Mouse (Mus musculus) kidney, embryonic 16.5 days (tissue): ENCODE measurements around the gene Me1. TPM values are rescaled to one million over a fixed set of nuclear protein-coding genes. Genes with fewer than 3 reads are reported as not detected.

Experiments used
- ATAC-seq: fragments of 200-750 bp; cut with Nextera tagmentation; 2 replicates; pipeline ENCODE4 v1.8.0; 2017; ENCODE audit warnings: moderate TSS enrichment; ENCODE audit not compliant: low FRiP score, low TSS enrichment
- H3K27ac ChIP-seq: fragments of 300-500 bp; sonication (generic); 2 replicates; pipeline ENCODE4 v1.5.1; 2014; ENCODE audit warnings: low read length
- H3K27me3 ChIP-seq: fragments of 300-500 bp; sonication (generic); 2 replicates; pipeline ENCODE4 v1.6.1; 2014; ENCODE audit warnings: low read length, control low read depth, mixed read lengths; ENCODE audit not compliant: insufficient read depth
- H3K36me3 ChIP-seq: fragments of 300-500 bp; sonication (generic); 2 replicates; pipeline ENCODE4 v1.6.1; 2014; ENCODE audit warnings: low read length, control low read depth, mixed read lengths; ENCODE audit not compliant: insufficient read depth
- H3K4me1 ChIP-seq: fragments of 300-500 bp; sonication (generic); 2 replicates; pipeline ENCODE4 v1.6.1; 2014; ENCODE audit warnings: low read length, control low read depth, mixed read lengths; ENCODE audit not compliant: insufficient read depth
- H3K4me2 ChIP-seq: fragments of 300-500 bp; sonication (generic); replicated peaks from 2 replicates; pipeline ENCODE4 v1.6.1; 2014; ENCODE audit warnings: low read depth, low read length
- H3K4me3 ChIP-seq: fragments of 300-500 bp; sonication (generic); 2 replicates; pipeline ENCODE4 v1.5.1; 2014; ENCODE audit warnings: mild to moderate bottlenecking, low read length
- H3K9ac ChIP-seq: fragments of 300-500 bp; sonication (generic); replicated peaks from 2 replicates; pipeline ENCODE4 v1.6.1; 2014; ENCODE audit warnings: low read length
- H3K9me3 ChIP-seq: fragments of 300-500 bp; sonication (generic); 2 replicates; pipeline ENCODE4 v1.6.1; 2016; ENCODE audit warnings: low read length, control low read depth
- WGBS: fragments of 180-500 bp; shearing (Covaris S2); extraction: QIAGEN DNeasy Blood & Tissue Kit; methylation state at CpG from one replicate; pipeline ENCODE4 v1.1.7; 2014; 5-methylcytosine and 5-hydroxymethylcytosine counted together
- polyA plus RNA-seq: library from polyadenylated mRNA; unstranded; fragments of >200 nt; fragmentation: Nextera tagmentation; extraction: Ambion mirVana; gene quantifications from 2 replicates; pipeline ENCODE4 v1.2.1, GENCODE M21; 2015

The Me1 gene
- 11.6 and 16.1 TPM in 2 replicates for polyA plus RNA-seq

GRCm38 (mm10) chr9:86695818-86696261 is at the start of gene Me1:
Gene Me1, minus strand, starts transcription at chr9:86695953.
- Histone ChIP-seq H3K9me3 (no peaks in the 10 kb centered on the region), H3K4me1 (0 out of 2 replicates have a peak, but pooled peaks cover 3% of the 10 kb centered on the region), H3K27me3 (no peaks in the 10 kb centered on the region), H3K36me3 (no peaks in the 10 kb centered on the region), H3K4me3 (peak within 1 kb of the TSS; percentile 72), H3K4me2 (peak within 1 kb of the TSS; percentile 94), H3K27ac (no peak within 1 kb of the TSS), H3K9ac (peak within 1 kb of the TSS; percentile 80)
- under 1% methylated on average over 40 of the region's 46 CpGs for WGBS
- ATAC-seq = peak; percentile 90

GRCm38 (mm10) chr9:86744041-86744440 is 48.3 kb upstream of the Me1 start:
- Histone ChIP-seq H3K4me1 (peaks cover 6% of the 10 kb centered on the region), H3K4me3 (peak overlapping the region; percentile 31; the same call in 1 of the 2 replicates), H3K4me2 (no peak overlapping the region), H3K9ac (no peak overlapping the region), H3K36me3 (no peaks in the 10 kb centered on the region), H3K27ac (no peak overlapping the region), H3K9me3 (no peaks in the 10 kb centered on the region), H3K27me3 (no peaks in the 10 kb centered on the region; the same call in none of the 2 replicates)
- no peak for ATAC-seq
- WGBS = 36% methylated on average over 5 of the region's 5 CpGs

- Histone ChIP-seq H3K9ac (no peak within 1 kb of the TSS), H3K4me2 (peak within 1 kb of the TSS; percentile 46), H3K9me3 (no peaks in the 10 kb centered on the region), H3K4me1 (peaks cover 6% of the 10 kb centered on the region), H3K4me3 (peak within 1 kb of the TSS; percentile 31), H3K27me3 (no peaks in the 10 kb centered on the region; the same call in none of the 2 replicates), H3K27ac (no peak within 1 kb of the TSS), H3K36me3 (no peaks in the 10 kb centered on the region)
- peak; percentile 94 for ATAC-seq
- 5% methylated on average over 19 of the region's 19 CpGs for WGBS
Measured at GRCm38 (mm10) chr9:86742959-86743911, 47.5 kb upstream of the Me1 start, which contains the start of gene Prss35. Gene Prss35, plus strand, starts transcription at chr9:86743649.

GRCm38 (mm10) chr9:86739971-86740370 is 44.2 kb upstream of the Me1 start:
- Histone ChIP-seq H3K27me3 (no peaks in the 10 kb centered on the region; the same call in 1 of the 2 replicates), H3K9me3 (no peaks in the 10 kb centered on the region), H3K27ac (no peak overlapping the region), H3K4me3 (no peak overlapping the region), H3K4me1 (peaks cover 6% of the 10 kb centered on the region), H3K4me2 (no peak overlapping the region), H3K36me3 (no peaks in the 10 kb centered on the region), H3K9ac (no peak overlapping the region)
- no peak for ATAC-seq
- 43% methylated on average over 3 of the region's 3 CpGs for WGBS

- WGBS = 93% methylated on average over 8 of the region's 8 CpGs
- H3K4me1 ChIP-seq = peaks cover 6% of the 10 kb centered on the region
- no peaks in the 10 kb centered on the region; the same call in 1 of the 2 replicates for H3K27me3 ChIP-seq
- no peak overlapping the region for H3K4me3 ChIP-seq
- no peak overlapping the region for H3K9ac ChIP-seq
- no peak overlapping the region for H3K27ac ChIP-seq
- no peak for ATAC-seq
- no peak overlapping the region for H3K4me2 ChIP-seq
- H3K36me3 ChIP-seq = no peaks in the 10 kb centered on the region
- no peaks in the 10 kb centered on the region for H3K9me3 ChIP-seq
Measured at GRCm38 (mm10) chr9:86738801-86739200, 43.0 kb upstream of the Me1 start.

GRCm38 (mm10) chr9:86738067-86738466 is 42.3 kb upstream of the Me1 start:
- WGBS = 32% methylated on average over 1 of the region's 1 CpGs
- H3K4me1 ChIP-seq = peaks cover 2% of the 10 kb centered on the region
- H3K4me3 ChIP-seq = no peak overlapping the region
- no peak overlapping the region for H3K27ac ChIP-seq
- no peak overlapping the region for H3K4me2 ChIP-seq
- no peak overlapping the region for H3K9ac ChIP-seq
- H3K36me3 ChIP-seq = no peaks in the 10 kb centered on the region
- H3K9me3 ChIP-seq = no peaks in the 10 kb centered on the region
- ATAC-seq = no peak
- no peaks in the 10 kb centered on the region; the same call in 1 of the 2 replicates for H3K27me3 ChIP-seq

GRCm38 (mm10) chr9:86736991-86737390 is 41.2 kb upstream of the Me1 start:
- H3K27me3 ChIP-seq = no peaks in the 10 kb centered on the region
- ATAC-seq = no peak
- H3K36me3 ChIP-seq = no peaks in the 10 kb centered on the region
- H3K27ac ChIP-seq = no peak overlapping the region
- H3K4me2 ChIP-seq = no peak overlapping the region
- H3K9ac ChIP-seq = no peak overlapping the region
- H3K4me3 ChIP-seq = no peak overlapping the region
- WGBS = 93% methylated on average over 4 of the region's 4 CpGs
- H3K4me1 ChIP-seq = no peaks in the 10 kb centered on the region
- no peaks in the 10 kb centered on the region for H3K9me3 ChIP-seq

GRCm38 (mm10) chr9:86734795-86735194 is 39.0 kb upstream of the Me1 start:
- Histone ChIP-seq H3K36me3 (no peaks in the 10 kb centered on the region), H3K27me3 (no peaks in the 10 kb centered on the region), H3K4me3 (no peak overlapping the region), H3K4me2 (no peak overlapping the region), H3K9ac (no peak overlapping the region), H3K4me1 (no peaks in the 10 kb centered on the region), H3K9me3 (no peaks in the 10 kb centered on the region), H3K27ac (no peak overlapping the region)
- no peak for ATAC-seq
- 62% methylated on average over 9 of the region's 9 CpGs for WGBS

- no peak for ATAC-seq
Measured at GRCm38 (mm10) chr9:86734357-86734756, 38.6 kb upstream of the Me1 start.

GRCm38 (mm10) chr9:86729811-86730210 is 34.1 kb upstream of the Me1 start:
- 91% methylated on average over 3 of the region's 3 CpGs for WGBS
- Histone ChIP-seq H3K9me3 (no peaks in the 10 kb centered on the region), H3K4me3 (no peak overlapping the region), H3K9ac (no peak overlapping the region), H3K4me2 (no peak overlapping the region), H3K36me3 (no peaks in the 10 kb centered on the region), H3K4me1 (no peaks in the 10 kb centered on the region), H3K27me3 (no peaks in the 10 kb centered on the region), H3K27ac (no peak overlapping the region)
- no peak for ATAC-seq

More at GRCm38 (mm10) chr9:86734357-86734756, 38.6 kb upstream of the Me1 start:
- Histone ChIP-seq H3K4me1 (no peaks in the 10 kb centered on the region), H3K27me3 (no peaks in the 10 kb centered on the region), H3K4me2 (no peak overlapping the region), H3K9ac (no peak overlapping the region), H3K27ac (no peak overlapping the region), H3K36me3 (no peaks in the 10 kb centered on the region), H3K4me3 (no peak overlapping the region), H3K9me3 (no peaks in the 10 kb centered on the region)
